Mouse (Mus musculus) heart, postnatal 0 days (tissue): Measurements from ENCODE around the gene Wdr83os.

Experiments used
- CTCF ChIP-seq: IDR thresholded peaks from 2 replicates; pipeline ENCODE4 v1.5.1; 2016; ENCODE audit warnings: antibody characterized with exemption, control low read depth, low read depth
- EP300 ChIP-seq: IDR thresholded peaks from 2 replicates; pipeline ENCODE4 v1.6.1; 2016; ENCODE audit warnings: antibody characterized with exemption, low read depth

DNA sequence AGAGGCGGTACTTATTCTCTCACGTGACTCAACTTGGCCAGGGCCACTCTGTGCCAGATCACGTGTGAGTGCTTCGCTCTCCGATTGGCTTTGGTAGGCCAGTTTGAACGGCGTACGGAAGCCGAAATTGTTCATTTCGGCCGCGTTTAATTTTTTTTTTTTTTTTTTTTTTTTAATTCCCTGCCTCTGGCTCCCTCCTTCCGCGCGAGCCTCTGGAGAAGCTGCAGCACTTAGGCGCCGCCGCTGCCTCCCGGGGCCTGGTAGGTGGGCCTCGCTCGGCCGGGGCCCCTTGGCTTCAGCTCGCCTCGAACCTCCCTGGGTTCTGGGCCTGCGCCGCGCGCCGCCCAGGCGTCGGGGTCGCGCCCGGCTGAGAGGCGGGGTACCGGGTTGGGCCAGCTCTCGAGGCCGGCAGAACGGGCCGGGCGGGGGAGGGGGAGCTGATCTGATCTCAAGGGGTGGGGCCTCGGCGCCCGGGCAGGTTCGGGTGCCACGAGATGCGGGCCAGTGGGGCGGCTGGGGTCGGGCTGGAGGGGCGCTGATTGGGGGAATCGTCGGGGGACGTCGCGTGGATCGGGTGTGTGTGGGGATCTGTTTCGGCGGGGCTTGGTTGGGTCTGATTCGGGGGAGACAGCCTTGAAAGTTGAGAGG lies 43.7 kb upstream of the Wdr83os start, which contains the start of gene Tnpo2:
- TF ChIP-seq CTCF (no peak), EP300 (no peak)
